Mouse (Mus musculus) ES-E14 (cell line): ENCODE data around the gene Flot1.

Source experiments
- CHD2 ChIP-seq: IDR thresholded peaks from 2 replicates; pipeline ENCODE4 v1.6.1; 2014; ENCODE audit warnings: mild to moderate bottlenecking, low read depth, low read length, inconsistent platforms
- HCFC1 ChIP-seq: IDR thresholded peaks from 2 replicates; pipeline ENCODE4 v1.6.1; 2012; ENCODE audit warnings: low read length, inconsistent platforms, borderline replicate concordance; ENCODE audit not compliant: insufficient read depth
- ZC3H11A ChIP-seq: IDR thresholded peaks from 2 replicates; pipeline ENCODE4 v1.6.1; 2012; ENCODE audit warnings: low read depth, mild to moderate bottlenecking, inconsistent platforms, low read length, borderline replicate concordance

DNA sequence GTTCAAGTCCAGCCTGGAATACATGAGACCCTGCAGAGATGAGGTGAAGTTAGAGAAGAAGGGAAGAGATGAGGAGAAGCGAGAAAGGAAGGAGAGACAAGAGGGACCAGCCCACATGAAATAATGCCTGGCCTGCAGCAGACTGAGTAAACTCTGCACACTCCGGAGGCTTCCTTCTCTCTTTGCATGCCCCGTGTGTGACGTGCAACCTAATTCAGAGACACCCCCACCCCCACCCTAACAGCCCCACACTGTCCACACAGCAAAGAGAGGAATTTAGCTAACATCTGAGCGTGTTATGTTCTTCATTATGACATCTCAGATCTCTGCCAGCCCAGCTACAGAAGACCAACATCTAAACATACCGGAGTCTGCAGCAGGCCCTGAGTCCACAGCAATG lies 44.1 kb upstream of the Flot1 start:
- no peak for TF ChIP-seq HCFC1
- no peak for TF ChIP-seq ZC3H11A
- no peak for TF ChIP-seq CHD2
